Mouse (Mus musculus) kidney, adult 11 months (tissue): ENCODE data around the gene Smim17.
"Not testable (repeated sequence)": the region's sequence is repeated elsewhere in the genome, so short reads cannot be mapped to it uniquely, and the experiment has no call there.

ENCODE experiments used
- DNase-seq: peaks from one replicate; pipeline ENCODE4 v3.0.0; 2022

Smim17 gene

DNA sequence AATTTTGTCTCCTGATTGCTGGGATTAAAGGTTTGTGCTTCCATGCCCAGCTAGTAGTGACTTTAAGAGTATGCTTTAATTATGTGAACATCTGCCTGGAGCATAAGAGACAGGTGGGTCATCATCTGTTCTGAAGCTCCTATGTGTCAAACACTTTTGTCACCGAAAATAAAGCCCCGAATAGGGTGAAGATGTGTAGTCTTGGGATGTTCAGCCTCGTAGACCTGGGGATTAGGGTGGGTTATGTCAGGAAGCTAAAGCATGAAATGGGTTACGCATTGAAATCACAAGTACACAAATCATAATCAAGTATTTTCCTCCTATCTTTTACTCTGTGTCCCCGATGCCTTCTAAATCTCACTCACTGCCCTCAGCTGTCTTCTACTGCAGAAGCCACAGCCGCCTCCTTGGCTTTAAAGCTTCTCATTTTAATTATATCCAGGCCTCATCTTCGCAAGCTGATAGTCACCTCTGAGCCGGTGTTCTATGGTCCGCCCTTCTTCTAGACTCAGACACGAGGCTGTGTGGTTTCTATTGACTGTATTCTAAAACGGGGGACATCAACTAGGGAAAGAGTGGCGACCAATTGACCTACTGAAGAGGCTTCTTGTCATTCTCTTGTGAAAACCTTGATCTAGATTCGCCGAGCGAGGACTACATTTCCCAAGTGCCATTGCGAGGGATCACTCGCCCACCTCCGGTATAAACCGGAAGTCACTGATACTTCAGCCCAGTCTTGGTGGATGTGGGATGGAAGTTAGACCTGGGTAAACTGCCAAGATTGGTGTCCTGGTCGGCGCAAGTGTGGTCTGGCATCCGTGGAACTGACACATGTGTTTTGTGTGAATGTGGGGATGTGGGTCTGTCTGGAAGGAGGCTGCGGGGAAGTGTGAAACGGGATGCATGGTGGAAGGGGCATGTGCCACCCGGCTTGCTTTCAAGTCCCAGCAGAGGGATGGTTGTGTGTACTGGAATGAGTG, at the start of gene Smim17:
TSS of gene Smim17 (plus strand) at position 720 of the 980 bp plus-strand sequence.
- DNase-seq: peak; percentile 14

DNA sequence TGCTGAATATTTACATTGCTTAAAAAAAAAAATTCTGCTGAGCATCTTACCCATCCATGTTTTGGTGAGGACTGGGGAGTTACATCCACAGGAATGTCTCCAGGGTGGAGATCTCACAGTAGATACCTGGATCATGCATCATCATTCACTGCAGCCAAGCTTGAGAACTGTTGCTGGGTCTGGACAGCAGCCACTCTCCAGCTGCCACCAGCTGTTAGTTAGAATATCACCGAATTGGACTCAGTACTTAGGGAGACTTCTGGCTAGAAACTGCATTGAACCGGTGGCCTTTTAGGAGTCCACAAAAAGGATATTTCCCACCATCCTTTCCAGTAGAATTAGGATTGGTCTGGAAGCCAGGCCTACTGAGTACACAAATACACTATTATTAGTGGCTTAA, 40.4 kb upstream of the Smim17 start:
- DNase-seq: no peak

DNA sequence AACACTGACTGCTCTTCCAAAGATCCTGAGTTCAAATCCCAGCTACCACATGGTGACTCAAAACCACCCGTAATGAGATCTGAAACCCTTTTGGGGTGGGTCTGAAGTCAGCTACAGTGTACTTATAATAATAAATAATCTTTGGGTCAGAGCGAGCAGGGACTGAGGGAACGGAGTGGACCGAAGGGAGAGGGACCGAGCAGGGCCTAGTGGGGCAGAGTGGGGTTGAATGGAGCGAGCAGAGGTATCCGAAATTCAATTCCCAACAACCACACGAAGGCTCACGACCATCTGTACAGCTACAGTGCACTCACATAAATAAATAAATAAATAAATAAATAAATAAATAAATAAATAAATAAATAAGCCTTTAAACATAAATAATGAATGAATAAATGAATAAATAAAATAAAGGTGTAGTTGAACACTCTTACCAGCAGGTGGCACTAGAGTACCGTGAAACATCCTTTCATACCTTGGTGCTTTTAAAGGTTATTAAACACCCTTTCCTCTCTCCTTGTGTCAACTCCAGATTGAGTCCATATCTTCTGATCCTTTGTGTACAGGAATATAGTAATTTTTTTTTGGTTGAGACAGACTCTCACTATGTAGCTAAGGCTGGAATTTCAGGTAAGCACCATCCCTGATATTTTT, 39.5 kb upstream of the Smim17 start:
- DNase-seq: no peak

DNA sequence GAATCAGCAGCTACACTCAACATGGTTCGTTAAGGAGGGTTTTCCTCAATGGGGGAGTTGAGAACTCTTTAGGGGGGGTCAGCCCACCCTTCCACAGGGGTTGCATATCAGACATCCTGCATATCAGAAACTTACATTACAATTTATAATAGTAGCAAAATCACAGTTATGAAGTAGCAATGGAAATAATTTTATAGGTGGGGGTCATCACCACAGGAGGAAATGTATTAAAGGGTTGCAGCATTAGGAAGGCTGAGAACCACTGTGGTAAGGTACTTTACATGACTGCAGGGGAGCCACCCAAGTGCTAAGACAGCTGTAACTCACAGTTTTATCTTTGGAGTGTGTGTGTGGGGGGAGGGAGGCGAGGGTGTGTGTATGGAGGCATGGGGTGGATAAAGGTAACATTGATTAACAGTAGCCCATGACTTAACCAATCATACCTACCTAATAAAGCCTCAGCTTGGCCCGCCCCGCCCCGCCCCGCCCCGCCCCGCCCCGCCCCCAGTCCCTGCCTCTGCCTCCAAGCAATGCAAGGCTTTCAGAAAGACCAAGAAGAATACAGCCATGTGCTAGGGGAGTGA, 37.9 kb upstream of the Smim17 start:
- DNase-seq: no peak

DNA sequence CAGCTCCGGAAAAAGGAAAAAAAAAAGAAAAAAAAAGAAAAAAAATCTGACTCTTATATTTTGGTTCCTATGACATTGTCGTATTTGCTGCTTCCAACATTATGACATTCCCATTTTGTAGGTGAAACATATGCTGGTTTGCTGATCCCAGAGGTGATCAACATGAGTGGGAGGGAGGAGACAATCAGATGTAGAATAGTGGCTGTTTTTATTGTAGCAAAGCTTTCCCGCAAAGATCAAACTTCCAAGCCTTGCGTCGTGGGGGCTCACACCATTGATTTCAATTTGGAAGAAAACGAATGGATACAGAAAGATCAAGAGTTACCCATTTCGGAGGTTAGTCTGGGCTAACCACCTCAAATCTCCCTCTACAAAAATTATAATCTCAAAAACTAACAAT, 36.8 kb upstream of the Smim17 start:
- DNase-seq: no peak

DNA sequence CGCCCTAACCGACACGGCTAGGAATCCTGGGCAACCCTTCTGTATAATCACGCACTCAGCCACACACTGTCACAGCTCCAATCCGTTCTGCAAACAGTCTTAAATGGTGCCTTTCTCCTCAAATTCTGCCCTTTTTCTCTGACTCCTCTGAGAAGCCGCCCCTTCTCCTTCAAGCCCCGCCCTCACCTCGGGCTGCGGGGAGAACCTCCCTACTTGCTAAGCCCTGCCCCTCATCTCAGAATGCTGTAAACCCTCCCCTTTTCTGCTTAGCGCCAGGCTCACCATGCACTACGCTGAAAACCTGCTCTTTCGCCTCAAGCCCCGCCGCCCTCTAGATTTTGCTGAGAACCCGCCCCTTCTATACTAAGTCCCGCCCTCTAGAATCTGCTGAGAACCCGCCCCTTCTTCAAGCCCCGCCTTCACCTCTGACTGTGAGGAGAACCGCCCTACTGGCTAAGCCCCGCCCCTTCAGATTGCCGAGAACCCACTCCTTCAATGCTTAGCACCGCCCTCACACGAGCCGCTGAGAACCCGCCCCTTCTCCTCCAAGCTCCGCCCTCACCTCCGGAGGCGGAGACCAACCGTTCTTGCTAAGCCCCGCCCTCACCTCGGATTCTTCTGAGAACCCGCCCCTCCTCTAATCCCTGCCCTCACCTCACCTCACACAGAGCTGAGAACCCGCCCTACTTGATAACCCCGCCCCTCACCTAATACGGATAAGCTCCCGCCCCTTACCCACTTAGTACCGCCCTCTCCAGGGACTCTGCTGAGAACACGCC, 36.1 kb upstream of the Smim17 start:
- peak; percentile 99 for DNase-seq

DNA sequence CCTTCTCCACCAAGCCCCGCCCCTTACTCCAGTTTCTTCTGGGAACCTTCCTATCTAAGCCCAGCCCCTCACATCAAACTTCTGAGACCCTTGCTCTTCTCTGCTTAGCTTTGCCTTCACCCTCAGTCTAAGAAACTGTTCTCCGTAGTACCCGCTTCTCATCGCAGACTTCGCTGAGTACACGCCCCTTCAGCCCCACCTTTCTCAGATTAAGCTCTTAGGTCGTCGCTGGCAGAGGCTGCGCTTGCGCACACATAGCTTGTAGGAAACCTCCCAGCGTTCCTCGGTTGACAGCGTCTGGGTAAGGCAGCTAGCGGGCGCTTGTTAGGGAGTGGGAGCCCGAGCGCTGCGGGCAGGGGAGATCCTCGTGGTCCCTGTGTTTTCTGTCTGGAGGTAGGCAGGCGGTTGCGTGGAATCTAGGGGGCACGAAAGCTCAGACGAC, 35.4 kb upstream of the Smim17 start, which contains the start of gene Zfp78:
TSS of gene Zfp78 (plus strand) at position 234 of the 442 bp plus-strand sequence.
- DNase-seq: no peak

DNA sequence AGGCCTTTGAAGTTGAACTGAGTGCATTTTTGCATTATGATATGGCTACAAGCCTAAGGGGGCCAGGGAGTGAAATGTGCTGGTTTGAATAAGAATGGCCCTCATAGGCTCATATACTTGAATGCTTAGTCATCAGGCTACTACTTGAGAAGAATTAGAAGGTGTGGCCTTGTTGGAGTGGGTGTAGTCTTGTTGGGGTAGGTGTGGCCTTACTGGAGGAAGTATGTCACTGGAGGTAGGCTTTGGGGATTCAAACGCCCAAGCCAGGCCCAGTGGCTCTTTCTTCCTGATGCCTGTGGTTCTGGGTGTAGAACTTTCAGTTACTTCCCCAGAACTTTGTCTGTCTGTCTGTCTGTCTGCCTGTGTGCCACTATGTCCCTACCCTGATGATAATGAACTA, 33.8 kb upstream of the Smim17 start:
- DNase-seq: no peak

DNA sequence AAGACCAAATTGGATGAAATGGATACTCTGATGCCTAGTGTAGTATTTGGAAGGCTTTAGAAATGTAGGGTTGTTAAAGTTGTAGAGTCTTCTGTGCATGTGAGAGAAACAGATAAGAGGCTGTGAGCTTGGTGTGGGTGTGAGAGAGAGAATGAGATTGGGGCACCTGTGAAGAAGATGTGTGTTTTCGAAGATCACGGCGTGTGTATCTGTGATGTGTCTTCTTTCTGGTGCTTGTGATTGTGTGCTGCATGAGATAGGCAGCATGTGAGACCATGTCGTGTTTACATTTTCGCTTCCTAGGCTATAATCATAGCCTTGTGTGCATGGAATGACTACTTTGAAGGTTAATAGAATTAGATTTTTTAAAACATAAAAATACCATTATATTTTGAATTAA, 31.3 kb upstream of the Smim17 start:
- no peak for DNase-seq

DNA sequence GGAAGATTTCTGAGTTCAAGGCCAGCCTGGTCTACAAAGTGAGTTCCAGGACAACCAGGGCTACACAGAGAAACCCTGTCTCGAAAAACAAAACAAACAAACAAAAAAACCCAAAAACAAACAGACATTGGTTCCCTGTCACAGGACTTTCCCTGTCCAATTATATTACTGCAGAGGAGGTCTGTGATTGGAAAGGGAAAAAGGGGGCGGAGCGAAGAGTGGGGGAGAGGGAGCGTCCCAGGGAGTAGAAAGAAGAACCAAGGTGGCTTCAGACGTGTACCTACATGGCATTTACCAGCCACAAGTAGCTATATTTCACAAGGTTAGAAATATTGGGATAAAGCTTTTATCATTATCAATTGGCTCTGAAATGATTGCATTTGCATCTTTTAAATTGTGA, 30.4 kb upstream of the Smim17 start:
- not testable (repeated sequence) for DNase-seq

DNA sequence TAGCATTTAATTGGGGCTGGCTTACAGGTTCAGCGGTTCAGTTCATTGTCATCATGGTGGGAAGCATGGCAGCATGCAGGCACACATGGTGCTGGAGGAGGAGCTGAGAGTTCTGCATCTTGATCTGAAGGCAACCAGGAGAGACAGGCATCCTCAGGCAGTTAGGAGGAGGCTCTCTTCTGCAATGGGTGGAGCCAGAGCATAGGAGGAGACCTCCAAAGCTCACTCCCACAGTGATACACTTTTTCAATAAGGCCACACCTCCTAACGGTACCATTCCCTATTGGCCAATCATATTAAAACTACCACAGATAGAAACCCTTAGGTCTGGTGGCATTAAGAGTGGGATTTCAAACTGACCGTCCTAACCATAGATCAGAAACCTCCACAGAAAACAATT, 29.1 kb upstream of the Smim17 start:
- DNase-seq: no peak

DNA sequence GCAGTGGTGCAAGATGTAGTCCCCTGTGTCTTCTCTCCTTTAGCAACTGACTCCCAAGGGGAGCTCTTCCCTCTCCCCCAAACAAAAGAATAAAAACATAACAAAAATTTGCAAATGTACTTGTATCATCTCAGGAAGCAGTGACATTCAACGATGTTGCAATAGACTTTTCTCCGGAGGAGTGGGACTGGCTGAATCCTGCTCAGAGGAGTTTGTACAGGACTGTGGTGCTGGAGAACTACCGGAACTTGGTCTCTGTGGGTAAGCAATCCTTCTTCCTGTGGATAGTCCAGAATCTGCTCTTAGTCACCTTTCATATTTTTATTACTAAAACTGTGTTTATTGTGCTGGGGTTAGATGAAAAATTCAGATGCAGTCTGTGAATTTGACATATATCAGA, 25.5 kb upstream of the Smim17 start:
- no peak for DNase-seq

DNA sequence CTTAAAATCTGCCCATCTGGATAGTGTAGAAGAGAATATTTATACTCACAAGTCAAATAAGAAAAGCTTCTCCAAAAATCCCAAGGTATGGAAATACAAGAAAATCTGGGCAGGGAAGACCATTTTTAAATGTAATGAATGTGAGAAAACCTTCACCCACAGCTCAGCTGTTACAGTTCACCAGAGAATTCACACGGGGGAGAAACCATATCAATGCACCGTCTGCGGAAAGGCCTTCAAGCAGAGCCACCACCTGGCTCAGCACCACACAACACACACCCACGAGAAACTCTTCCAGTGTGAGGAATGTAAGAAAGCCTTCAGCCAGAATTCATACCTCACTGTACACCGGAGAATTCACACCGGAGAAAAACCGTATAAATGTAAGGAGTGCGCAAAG, 20.1 kb upstream of the Smim17 start:
- no peak for DNase-seq

DNA sequence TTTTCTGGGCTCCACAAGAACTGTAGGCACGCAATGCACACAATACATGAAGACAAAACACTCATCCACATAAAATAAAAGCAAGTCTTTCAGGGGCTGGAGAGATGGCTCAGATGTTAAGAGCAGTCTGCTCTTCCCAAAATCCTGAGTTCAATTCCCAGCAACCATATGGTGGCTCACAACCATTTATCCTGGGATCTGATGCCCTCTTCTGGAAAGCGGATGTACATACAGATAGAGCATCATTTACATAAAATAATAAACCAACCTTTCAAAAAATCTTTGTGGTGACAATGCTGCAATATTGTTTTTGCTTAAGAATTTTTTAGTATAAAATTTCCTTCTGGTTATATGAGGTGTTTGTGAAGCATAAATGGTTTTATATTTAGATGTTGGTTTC, 17.1 kb upstream of the Smim17 start:
- no peak for DNase-seq

DNA sequence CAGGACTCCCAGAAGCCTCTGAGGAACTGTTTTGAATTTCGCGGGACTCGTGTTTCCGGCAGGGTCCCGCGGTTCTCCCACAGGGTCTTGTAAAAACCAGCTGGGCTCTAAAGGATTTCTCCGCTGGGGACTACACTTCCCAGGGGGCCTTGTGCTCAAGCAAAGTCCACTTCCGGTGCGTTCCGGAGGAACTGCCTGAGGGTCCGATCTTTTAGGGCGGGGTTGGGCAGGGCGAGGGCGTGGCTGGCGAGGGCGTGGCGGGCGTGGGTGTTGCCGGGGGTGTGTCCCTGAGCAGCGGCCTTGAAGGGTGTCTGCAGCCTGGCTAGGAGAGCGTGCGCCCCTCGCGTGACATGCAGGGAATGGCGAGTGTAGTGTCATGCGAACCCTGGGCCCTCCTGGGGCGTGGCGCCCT, 15.5 kb upstream of the Smim17 start, which contains the start of gene Zfp28:
TSS of gene Zfp28 (plus strand) at position 252 of the 412 bp plus-strand sequence.
- peak; percentile 94 for DNase-seq

DNA sequence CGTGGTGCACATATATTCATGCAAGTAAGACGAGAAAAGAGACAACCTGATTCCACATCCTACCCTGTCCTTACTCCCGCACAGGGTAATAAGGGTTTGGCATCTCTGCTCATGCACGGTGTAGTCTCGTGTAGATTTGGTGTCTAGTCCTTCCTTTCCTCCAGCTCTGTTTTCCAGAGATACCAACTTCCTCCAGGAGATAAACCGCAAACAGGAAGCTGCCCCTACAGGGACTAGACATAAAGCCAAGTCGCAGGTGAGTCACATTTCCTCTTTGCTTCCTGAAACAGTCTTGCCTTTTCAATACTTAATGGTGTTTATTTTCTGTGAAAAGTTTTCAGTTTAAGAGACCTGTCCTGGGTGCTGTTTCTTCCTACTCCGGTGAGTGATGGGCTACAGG, 14.5 kb upstream of the Smim17 start:
- no peak for DNase-seq

DNA sequence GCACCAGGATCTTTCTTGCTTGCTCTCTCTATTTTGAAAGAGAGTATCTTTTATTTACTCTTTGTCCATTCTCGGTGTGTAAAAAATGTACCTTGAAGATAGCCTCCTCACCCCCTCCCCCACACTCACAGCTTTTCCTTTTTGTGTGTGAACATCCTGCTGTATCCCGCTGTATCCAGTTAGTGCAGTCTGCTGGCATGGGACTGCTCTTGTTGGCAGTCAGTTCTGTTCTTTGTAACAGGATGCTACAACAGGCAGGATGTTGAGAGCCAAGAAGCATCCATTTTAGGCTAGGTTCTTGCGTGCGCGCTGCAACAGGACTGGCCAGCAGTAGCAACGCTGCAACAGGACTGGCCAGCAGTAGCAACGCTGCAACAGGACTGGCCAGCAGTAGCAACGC, 11.5 kb upstream of the Smim17 start:
- no peak for DNase-seq

DNA sequence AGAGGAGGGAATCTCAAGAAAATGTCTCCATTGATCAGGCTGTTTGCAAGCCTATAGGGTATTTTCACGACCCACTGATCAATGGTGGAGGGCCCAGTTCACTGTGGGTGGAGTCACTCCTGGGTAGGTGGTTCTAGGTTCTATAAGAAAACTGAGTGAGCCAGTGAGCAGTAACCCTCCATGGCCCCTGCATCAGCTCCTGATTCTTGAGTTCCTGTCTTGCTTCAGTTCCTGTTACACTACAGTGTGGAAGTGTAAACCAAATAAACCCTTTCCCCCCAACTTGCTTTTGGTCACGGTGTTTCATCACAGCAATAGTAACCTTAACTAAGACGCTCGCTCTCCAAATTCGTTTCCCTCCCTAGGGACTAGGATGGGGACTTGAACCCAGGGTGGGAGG, 9.5 kb upstream of the Smim17 start:
- DNase-seq: no peak

DNA sequence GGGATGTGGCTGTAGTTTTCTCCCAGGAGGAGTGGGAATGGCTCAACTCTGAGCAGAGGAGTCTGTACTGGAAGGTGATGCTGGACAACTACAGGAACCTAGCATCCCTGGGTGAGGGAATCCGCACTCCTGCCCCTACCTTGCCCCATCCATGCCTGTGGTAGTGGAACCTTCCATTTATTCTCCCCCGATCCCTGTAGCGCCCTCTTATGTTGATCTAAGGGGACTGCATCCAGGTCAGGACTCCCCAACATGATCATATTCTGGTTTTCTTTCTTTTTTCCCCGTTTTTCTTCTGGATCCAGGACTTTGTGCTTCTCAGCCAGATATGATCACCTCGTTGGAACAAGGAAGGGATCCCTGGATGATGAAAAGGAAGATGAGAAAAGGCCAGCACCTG, 9.1 kb upstream of the Smim17 start:
- no peak for DNase-seq

DNA sequence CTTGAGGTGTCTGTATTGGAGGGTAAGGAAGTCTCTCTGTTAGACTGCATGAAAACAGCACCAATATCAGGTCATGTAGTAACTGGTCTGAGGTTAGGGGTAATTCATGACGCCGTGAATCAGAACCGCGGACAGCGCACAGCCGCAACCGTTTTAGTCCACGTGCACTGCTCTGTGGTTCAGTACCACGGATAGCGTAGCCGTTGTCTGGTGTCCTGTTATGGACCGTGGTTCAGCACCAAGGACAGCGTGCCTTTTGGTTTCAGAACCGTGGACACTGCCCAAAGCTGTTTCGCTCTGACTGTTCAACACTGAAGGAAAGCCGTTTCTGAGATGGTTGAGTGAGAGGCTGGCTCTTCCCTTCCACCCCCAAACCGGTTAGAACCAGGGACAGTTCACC, 11.5 kb downstream of the Smim17 start, which contains the start of gene Gm20715:
TSS of gene Gm20715 (plus strand) at position 235 of the 400 bp plus-strand sequence.
- peak; percentile 89 for DNase-seq

DNA sequence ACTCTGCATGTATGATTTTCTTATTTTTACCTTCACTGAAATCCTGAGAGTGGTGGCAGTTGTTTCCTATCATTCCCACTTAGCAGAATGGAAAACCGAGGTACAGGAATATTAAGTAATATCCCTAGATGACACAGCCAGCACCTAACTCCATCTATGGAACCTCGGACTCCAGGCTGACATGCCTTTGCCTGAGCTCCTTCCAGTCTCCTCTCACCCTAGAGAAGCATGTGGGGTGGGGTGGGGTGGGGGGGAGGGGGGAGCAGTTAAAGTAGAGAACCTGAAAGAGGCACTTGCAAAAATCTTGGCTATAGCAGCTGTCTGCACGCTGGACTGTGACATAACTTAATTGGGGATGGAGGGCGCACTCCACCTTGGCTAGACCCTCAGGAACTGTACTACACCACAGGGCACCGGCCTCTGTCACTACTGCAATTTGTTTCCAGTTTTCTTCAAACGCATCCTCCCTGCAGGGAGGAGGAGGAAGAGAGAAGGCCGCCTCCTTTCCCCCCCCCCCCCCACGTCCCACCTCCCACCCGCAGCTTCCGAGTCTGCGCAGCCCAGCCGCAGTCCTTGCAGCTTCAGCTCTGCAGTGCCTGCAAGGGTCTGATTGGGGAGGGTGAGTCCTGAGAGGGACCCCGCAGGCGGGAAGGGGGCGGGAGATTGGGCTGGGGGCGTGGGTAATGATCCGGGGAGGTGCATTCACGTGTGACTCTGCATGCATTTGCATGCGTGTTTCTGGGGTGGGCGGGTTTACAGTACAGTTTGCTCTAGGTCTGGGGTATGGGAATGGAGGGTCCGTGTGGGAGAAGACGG, 16.3 kb downstream of the Smim17 start:
- no peak for DNase-seq

DNA sequence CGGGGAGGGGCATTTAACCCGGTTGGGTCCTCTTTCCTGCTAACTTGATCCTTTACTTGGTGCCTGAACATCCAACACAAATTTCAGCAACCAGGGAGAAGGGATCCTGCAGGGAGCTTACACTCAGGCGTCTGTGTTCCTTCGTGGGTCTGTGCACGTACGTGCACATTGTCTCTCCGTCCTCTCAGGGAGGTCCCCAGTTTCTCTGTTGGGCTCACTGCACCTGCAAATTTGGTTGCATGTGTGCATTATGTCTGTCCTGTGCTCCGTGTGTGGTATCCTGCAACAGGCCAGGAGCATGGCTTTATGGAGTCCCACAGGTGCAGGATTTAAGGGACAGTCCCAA, 16.9 kb downstream of the Smim17 start:
- no peak for DNase-seq
